Mouse (Mus musculus) activated CD4-positive, CD25-positive, alpha-beta regulatory T cell, adult 9 weeks (primary cell): Measurements from ENCODE around the gene Gtf2ird2. TPM values are rescaled to one million over a fixed set of nuclear protein-coding genes. Genes with fewer than 3 reads are reported as not detected.

Source experiments
- polyA plus RNA-seq: library from polyadenylated mRNA; unstranded; fragments of 100-300 nt; shearing (Covaris generic); gene quantifications from one replicate; pipeline ENCODE4 v1.2.1, GENCODE M21; 2017

The Gtf2ird2 gene
- 5.4 TPM for polyA plus RNA-seq

DNA sequence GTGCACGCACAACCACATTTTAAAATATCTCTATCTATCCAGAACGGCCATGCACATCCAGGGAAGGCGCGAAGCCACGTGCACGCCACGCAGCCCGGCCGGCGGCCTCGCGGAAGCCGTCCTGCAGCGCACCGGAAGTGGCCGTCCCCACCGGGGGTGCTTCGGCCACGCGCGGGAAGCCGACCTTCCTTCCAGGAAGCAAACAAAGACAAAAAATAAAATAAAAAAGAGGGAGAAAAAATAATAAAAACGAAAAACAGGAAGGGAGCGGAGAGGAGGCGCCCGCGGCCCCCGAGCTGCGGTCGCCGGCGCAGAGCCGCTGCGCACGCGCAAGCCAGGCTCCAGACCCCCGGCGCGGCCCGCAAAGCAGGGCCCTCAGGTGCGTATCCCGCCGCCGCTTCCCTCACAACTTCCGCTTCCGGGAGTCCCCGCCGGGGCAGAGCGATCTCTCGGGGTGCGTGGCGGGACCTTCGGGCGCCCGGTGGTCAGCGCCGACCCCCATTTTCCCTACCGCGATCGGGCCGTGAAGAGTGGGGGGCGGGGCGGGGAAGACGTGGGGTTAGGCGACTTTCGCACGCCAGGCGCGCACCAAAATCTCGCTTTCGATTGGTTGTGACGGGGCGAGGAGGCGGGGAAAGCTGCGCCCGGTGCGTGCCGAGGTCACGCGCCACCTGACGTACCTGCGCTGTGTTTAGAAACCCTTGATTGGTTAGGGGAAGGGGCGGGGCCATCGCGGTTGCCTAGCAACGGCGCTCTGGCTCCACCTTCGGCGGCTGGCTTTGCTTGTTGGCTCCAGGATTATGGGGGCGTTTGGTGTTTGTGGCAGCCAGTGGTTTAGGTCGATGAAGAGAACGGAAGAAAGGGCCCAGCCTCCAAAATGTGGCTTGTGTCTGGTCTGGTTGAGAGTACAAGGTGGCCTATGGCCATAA, at the start of gene Gtf2ird2:
Gtf2ird2 (plus strand) TSS at position 140 of the 929 bp plus-strand sequence.

DNA sequence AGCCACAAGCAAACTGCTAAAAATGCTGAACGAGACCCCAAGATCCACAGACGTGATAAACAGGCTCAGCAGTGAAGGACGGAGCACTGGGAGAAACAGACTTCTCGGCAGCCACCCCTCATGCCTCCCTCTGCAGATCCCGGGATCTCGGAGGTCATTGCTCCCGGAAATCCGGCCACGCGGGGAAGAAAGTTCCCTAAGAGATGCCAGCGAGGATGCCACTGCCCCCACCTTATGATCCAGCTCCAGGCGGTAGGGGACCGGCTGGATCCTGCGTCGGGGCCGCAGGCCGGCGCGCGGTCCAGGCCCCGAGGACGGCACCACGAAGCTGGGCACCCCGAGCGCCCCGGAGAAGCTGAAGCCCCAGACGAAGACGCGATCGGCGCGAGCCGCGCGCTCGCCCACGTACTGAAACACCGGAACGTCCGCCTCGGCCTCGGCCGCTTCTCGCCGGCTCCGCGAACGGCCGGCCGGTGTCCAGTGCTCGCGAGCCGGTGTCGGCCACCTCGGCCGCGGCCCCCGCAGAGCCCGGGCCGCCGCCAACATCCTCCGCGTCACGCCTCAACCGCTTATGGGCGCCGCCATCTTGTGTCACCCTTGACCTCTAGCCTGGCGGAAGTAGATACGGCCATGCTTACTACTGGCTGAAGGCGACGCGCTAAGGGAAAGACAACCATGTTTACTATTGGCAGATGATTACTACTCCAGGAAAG, 7.5 kb upstream of the Gtf2ird2 start, which contains the start of gene Rcc1l:
Rcc1l (minus strand) TSS at position 606 of the 713 bp plus-strand sequence.

DNA sequence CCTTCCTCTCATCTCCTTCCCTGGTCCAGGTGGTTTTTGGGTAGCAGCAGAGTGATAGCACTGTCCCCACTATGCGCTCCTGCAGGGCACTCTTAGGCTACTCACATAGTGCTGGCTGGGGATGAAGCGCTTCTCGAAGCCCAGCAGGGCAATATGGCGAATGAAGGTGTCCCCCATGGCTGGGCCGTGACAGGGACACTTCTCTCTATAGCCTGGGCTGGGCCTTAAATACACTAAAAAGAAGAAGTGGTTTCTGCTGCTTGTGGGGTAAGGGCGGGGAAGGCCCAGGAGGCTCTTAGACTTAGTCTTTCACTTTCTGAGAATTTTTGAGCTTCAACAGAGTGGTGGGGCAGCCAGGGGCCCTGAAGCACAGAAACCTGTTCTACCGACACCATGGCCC, 45.6 kb downstream of the Gtf2ird2 start, which contains the start of gene Ncf1:
Ncf1 (minus strand) TSS at position 235 of the 400 bp plus-strand sequence.

Other genes with a start within 250 kb of the Gtf2ird2 start
- gene Castor2, start 84.3 kb upstream of the Gtf2ird2 start, polyA plus RNA-seq, result 12.7 TPM
- 2.7 TPM for gene Rcc1l, start 7.2 kb upstream of the Gtf2ird2 start, polyA plus RNA-seq
- 13.2 TPM for gene Ncf1, start 45.6 kb downstream of the Gtf2ird2 start, polyA plus RNA-seq
- 103 TPM for gene Gtf2i, start 130.7 kb downstream of the Gtf2ird2 start, polyA plus RNA-seq